Mouse (Mus musculus): ENCODE measurements around the gene Fibcd1.

DNA sequence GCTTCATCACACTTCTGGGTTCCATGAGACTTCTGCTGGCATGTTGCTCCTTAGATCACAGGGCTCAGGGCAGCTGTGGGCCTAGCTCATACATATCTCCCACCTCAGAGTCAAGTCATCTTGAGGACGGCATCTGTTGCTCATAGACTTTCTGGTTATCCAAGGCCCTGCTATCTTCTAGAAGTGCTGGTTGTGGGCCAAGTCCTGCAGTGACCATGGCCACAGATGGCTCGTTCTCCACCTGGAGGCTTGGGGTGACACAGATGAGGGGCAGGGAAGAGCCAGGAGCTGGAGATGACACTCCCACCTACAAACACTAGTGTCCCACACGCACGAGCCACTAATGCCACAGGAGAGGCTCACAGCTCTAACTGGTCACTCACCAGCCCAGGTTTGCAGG, 32.2 kb downstream of the Fibcd1 start:
- no peak for TF ChIP-seq POLR2A (IDR thresholded peaks at IDR 0.05; ENCODE audit: extremely low read depth, insufficient read depth, low read length)
- TF ChIP-seq CTCF (IDR thresholded peaks at IDR 0.05; ENCODE audit: low read depth, low read length), result no peak
